Mouse (Mus musculus): ENCODE measurements around the gene Zc3h14.
A peak's percentile ranks its signal among the peaks of the same experiment; 100 is the strongest.

Zc3h14 gene

GRCm38 (mm10) chr12:98746746-98747379 is at the start of gene Zc3h14:
Gene Zc3h14 (plus strand): TSS chr12:98746964.
- TF ChIP-seq GATA4 (IDR thresholded peaks at IDR 0.05; ENCODE audit: insufficient replicate concordance, low read length) = no peak

GRCm38 (mm10) chr12:98697202-98697601 is 49.6 kb upstream of the Zc3h14 start:
- TF ChIP-seq GATA4 (IDR thresholded peaks at IDR 0.05; ENCODE audit: insufficient replicate concordance, low read length) = no peak

GRCm38 (mm10) chr12:98701564-98701963 is 45.2 kb upstream of the Zc3h14 start:
- no peak for TF ChIP-seq GATA4 (IDR thresholded peaks at IDR 0.05; ENCODE audit: insufficient replicate concordance, low read length)

GRCm38 (mm10) chr12:98703554-98703953 is 43.2 kb upstream of the Zc3h14 start:
- no peak for TF ChIP-seq GATA4 (IDR thresholded peaks at IDR 0.05; ENCODE audit: insufficient replicate concordance, low read length)

GRCm38 (mm10) chr12:98703961-98704360 is 42.8 kb upstream of the Zc3h14 start:
- no peak for TF ChIP-seq GATA4 (IDR thresholded peaks at IDR 0.05; ENCODE audit: insufficient replicate concordance, low read length)

- TF ChIP-seq GATA4 (IDR thresholded peaks at IDR 0.05; ENCODE audit: insufficient replicate concordance, low read length) = no peak
These were observed 33.9 kb upstream of the Zc3h14 start for GRCm38 (mm10) chr12:98712819-98713218.

- TF ChIP-seq GATA4 (IDR thresholded peaks at IDR 0.05; ENCODE audit: insufficient replicate concordance, low read length) = no peak
These were observed 33.1 kb upstream of the Zc3h14 start for GRCm38 (mm10) chr12:98713621-98714103.

- peak; percentile 89 for TF ChIP-seq GATA4 (IDR thresholded peaks at IDR 0.05; ENCODE audit: insufficient replicate concordance, low read length)
These were observed 32.0 kb upstream of the Zc3h14 start for GRCm38 (mm10) chr12:98714757-98715156.

GRCm38 (mm10) chr12:98716142-98716541 is 30.6 kb upstream of the Zc3h14 start:
- peak; percentile 97 for TF ChIP-seq GATA4 (IDR thresholded peaks at IDR 0.05; ENCODE audit: insufficient replicate concordance, low read length)

- TF ChIP-seq GATA4 (IDR thresholded peaks at IDR 0.05; ENCODE audit: insufficient replicate concordance, low read length) = no peak
These were observed 26.1 kb upstream of the Zc3h14 start for GRCm38 (mm10) chr12:98720628-98721027.

- no peak for TF ChIP-seq GATA4 (IDR thresholded peaks at IDR 0.05; ENCODE audit: insufficient replicate concordance, low read length)
These were observed 25.7 kb upstream of the Zc3h14 start for GRCm38 (mm10) chr12:98721030-98721429.

GRCm38 (mm10) chr12:98724224-98724623 is 22.5 kb upstream of the Zc3h14 start:
- TF ChIP-seq GATA4 (IDR thresholded peaks at IDR 0.05; ENCODE audit: insufficient replicate concordance, low read length) = peak; percentile 98

- no peak for TF ChIP-seq GATA4 (IDR thresholded peaks at IDR 0.05; ENCODE audit: insufficient replicate concordance, low read length)
These were observed 21.8 kb upstream of the Zc3h14 start for GRCm38 (mm10) chr12:98724976-98725375.

- no peak for TF ChIP-seq GATA4 (IDR thresholded peaks at IDR 0.05; ENCODE audit: insufficient replicate concordance, low read length)
These were observed 20.7 kb upstream of the Zc3h14 start for GRCm38 (mm10) chr12:98726078-98726477.

- no peak for TF ChIP-seq GATA4 (IDR thresholded peaks at IDR 0.05; ENCODE audit: insufficient replicate concordance, low read length)
These were observed 19.6 kb upstream of the Zc3h14 start for GRCm38 (mm10) chr12:98727186-98727585.

- TF ChIP-seq GATA4 (IDR thresholded peaks at IDR 0.05; ENCODE audit: insufficient replicate concordance, low read length) = no peak
These were observed 16.1 kb upstream of the Zc3h14 start for GRCm38 (mm10) chr12:98730682-98731081.

GRCm38 (mm10) chr12:98733165-98733564 is 13.6 kb upstream of the Zc3h14 start:
- TF ChIP-seq GATA4 (IDR thresholded peaks at IDR 0.05; ENCODE audit: insufficient replicate concordance, low read length) = no peak

Measured in liver, adult (tissue).